Mouse (Mus musculus) hindbrain, postnatal 0 days (tissue): Measurements from ENCODE around the gene Il13. TPM values are rescaled to one million over a fixed set of nuclear protein-coding genes. Genes with fewer than 3 reads are reported as not detected.

Source experiments
- ATAC-seq: fragments of 200-750 bp; cut with Nextera tagmentation; 2 replicates; pipeline ENCODE4 v1.8.0; 2017; ENCODE audit warnings: mild to moderate bottlenecking, moderate TSS enrichment, moderate library complexity
- DNase-seq: peaks from one replicate; pipeline ENCODE4 v3.0.0-alpha.2; 2015; ENCODE audit warnings: low spot score
- H3K27ac ChIP-seq: fragments of 300-500 bp; sonication (generic); 2 replicates; pipeline ENCODE4 v1.5.1; 2014; ENCODE audit warnings: mild to moderate bottlenecking
- H3K27me3 ChIP-seq: fragments of 300-500 bp; sonication (generic); 2 replicates; pipeline ENCODE4 v1.6.1; 2014; ENCODE audit warnings: low read length, mixed read lengths; ENCODE audit not compliant: insufficient read depth
- H3K36me3 ChIP-seq: fragments of 300-500 bp; sonication (generic); 2 replicates; pipeline ENCODE4 v1.6.1; 2014; ENCODE audit warnings: low read length, mixed read lengths; ENCODE audit not compliant: insufficient read depth
- H3K4me1 ChIP-seq: fragments of 300-500 bp; sonication (generic); 2 replicates; pipeline ENCODE4 v1.6.1; 2014; ENCODE audit warnings: antibody characterized with exemption, low read length, mixed read lengths; ENCODE audit not compliant: insufficient read depth
- H3K4me2 ChIP-seq: fragments of 300-500 bp; sonication (generic); 2 replicates; pipeline ENCODE4 v1.6.1; 2014; ENCODE audit warnings: low read depth, mild to moderate bottlenecking, low read length, moderate library complexity, mixed read lengths
- H3K4me3 ChIP-seq: fragments of 300-500 bp; sonication (generic); 2 replicates; pipeline ENCODE4 v1.5.1; 2014; ENCODE audit warnings: low read length
- H3K9ac ChIP-seq: fragments of 300-500 bp; sonication (generic); replicated peaks from 2 replicates; pipeline ENCODE4 v1.6.1; 2014; ENCODE audit warnings: mild to moderate bottlenecking, low read length, moderate library complexity, mixed read lengths
- H3K9me3 ChIP-seq: fragments of 300-500 bp; sonication (generic); 2 replicates; pipeline ENCODE4 v1.6.1; 2016; ENCODE audit warnings: low read length, mixed read lengths
- CTCF ChIP-seq: IDR thresholded peaks from 2 replicates; pipeline ENCODE4 v1.5.1; 2016; ENCODE audit warnings: antibody characterized with exemption, control low read depth, low read depth
- WGBS: fragments of 180-500 bp; shearing (Covaris S2); extraction: QIAGEN DNeasy Blood & Tissue Kit; methylation state at CpG from one replicate; pipeline ENCODE4 v1.1.7; 2014; 5-methylcytosine and 5-hydroxymethylcytosine counted together
- polyA plus RNA-seq: library from polyadenylated mRNA; unstranded; fragments of >200 nt; fragmentation: Nextera tagmentation; extraction: Ambion mirVana; gene quantifications from 2 replicates; pipeline ENCODE4 v1.2.1, GENCODE M21; 2015
- total RNA-seq: library from RNA; depleted of rRNA; stranded (reverse); fragments of >200 nt; gene quantifications from 2 replicates; pipeline ENCODE4 v1.2.3, GENCODE M21; 2014; rRNA removed

Gene Il13
- not detected in 2 replicates for total RNA-seq
- not detected in 2 replicates for polyA plus RNA-seq

DNA sequence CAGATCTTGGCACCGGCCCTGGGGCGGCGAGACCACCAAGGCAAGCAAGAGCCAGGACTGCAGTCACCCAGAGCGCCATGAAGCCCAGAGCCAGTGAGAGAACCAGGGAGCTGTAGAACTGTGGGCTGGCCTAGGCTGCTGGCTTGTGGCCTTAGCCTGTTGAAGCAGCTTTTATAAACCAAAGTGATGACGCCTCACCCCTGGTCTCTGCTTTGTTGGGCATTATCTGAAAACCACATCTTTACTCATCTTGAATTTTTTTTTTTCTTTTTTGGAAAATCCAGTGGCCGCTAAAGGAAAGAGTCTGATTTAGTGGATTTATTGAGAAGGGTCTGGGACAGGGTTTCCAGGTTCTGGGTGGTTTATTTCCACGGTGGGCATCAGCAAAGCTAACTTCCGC is at the start of gene Il13:
TSS of gene Il13 (minus strand) at position 147 of the 400 bp plus-strand sequence.
- Histone ChIP-seq H3K27me3 (no peaks in the 10 kb centered on the region), H3K4me1 (peaks cover 6% of the 10 kb centered on the region; the same call in 1 of the 2 replicates), H3K9me3 (no peaks in the 10 kb centered on the region), H3K36me3 (no peaks in the 10 kb centered on the region), H3K9ac (no peak within 1 kb of the TSS), H3K27ac (no peak within 1 kb of the TSS), H3K4me2 (no peak within 1 kb of the TSS), H3K4me3 (no peak within 1 kb of the TSS)
- no peak for ATAC-seq
- 92% methylated on average over 8 of the region's 8 CpGs for WGBS
- no peak for TF ChIP-seq CTCF
- no peak for DNase-seq

DNA sequence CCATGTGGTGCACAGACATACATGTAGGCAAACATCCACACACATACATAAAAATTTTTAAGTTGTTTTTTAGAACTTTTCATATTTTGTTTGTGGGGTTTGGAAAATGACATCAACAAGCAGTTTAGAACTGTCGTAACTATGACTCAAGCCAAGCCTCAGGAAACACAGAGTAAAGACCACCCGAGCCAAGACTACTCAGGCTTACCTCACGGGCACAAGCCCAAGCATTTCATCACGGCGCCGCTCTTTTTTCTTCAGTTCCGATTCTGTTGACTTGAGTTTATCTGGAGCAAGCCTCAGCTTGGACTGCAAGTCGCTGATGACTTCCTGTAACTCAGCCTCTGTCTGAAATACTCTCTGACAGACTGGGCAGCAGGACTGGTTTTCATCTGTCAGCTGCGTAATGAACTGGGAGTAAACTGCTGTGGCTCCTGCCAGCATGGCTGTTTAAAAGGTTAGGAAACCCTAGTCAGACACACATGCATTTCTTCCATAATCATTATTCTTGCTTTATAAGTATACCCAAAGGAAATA is 48.6 kb upstream of the Il13 start:
- no peak for DNase-seq
- WGBS = 96% methylated on average over 9 of the region's 9 CpGs

DNA sequence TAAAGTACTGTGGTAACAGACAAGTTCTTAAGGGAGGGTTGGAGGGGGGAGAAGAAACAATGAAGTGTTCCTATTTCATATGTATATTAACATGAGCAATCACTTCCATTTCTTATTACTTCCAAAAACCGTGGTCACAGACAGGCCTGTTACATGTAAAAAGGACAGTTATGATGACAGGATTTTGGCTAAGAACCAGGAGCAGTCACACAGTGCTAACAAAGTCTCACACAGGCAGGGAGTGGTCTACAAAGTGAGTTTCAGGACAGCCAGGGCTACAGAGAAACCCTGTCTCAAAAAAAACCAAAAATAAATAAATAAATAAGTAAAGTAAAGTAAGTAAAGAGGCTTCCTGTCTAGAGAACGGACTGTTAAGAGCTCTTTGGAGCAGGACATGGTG is 47.7 kb upstream of the Il13 start:
- ATAC-seq (no peak), DNase-seq (no peak)
- no peaks in the 10 kb centered on the region for H3K27me3 ChIP-seq
- H3K4me3 ChIP-seq = no peak overlapping the region
- no peaks in the 10 kb centered on the region for H3K9me3 ChIP-seq
- no peak overlapping the region for H3K9ac ChIP-seq
- 83% methylated on average over 2 of the region's 2 CpGs for WGBS
- no peak for TF ChIP-seq CTCF
- peaks cover 13% of the 10 kb centered on the region; the same call in 1 of the 2 replicates for H3K36me3 ChIP-seq
- no peak overlapping the region for H3K27ac ChIP-seq
- H3K4me2 ChIP-seq = no peak overlapping the region
- no peaks in the 10 kb centered on the region for H3K4me1 ChIP-seq

More for the DNA sequence above, 48.6 kb upstream of the Il13 start:
- no peaks in the 10 kb centered on the region for H3K4me1 ChIP-seq
- peaks cover 13% of the 10 kb centered on the region; the same call in 1 of the 2 replicates for H3K36me3 ChIP-seq
- no peak overlapping the region for H3K4me2 ChIP-seq
- H3K9ac ChIP-seq = no peak overlapping the region
- H3K27me3 ChIP-seq = no peaks in the 10 kb centered on the region
- no peaks in the 10 kb centered on the region for H3K9me3 ChIP-seq
- no peak overlapping the region for H3K27ac ChIP-seq
- TF ChIP-seq CTCF = no peak
- no peak overlapping the region for H3K4me3 ChIP-seq
- no peak for ATAC-seq

DNA sequence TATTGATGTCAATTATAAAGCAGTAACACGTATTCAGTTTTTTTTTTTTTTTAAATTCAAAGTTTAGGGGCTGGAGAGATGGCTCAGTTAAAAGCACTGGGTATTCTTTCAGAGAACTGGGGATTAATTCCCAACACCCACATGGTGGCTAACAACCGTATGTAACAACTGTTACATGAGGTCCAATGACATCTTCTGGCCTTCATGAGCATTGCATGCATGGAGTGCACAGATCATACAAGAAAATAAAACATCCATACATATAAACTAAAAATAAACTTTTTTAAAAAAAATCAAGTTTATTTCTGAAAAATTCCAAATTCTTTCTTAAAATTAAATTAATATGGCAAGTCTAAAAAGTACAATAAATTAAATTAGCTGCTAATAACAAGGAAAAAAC is 47.2 kb upstream of the Il13 start:
- ATAC-seq = no peak
- Histone ChIP-seq H3K9ac (no peak overlapping the region), H3K4me2 (no peak overlapping the region), H3K4me1 (no peaks in the 10 kb centered on the region), H3K9me3 (no peaks in the 10 kb centered on the region), H3K36me3 (peaks cover 15% of the 10 kb centered on the region; the same call in 1 of the 2 replicates), H3K4me3 (no peak overlapping the region), H3K27ac (no peak overlapping the region), H3K27me3 (no peaks in the 10 kb centered on the region)
- TF ChIP-seq CTCF = no peak
- no peak for DNase-seq
- WGBS = 96% methylated on average over 2 of the region's 2 CpGs

DNA sequence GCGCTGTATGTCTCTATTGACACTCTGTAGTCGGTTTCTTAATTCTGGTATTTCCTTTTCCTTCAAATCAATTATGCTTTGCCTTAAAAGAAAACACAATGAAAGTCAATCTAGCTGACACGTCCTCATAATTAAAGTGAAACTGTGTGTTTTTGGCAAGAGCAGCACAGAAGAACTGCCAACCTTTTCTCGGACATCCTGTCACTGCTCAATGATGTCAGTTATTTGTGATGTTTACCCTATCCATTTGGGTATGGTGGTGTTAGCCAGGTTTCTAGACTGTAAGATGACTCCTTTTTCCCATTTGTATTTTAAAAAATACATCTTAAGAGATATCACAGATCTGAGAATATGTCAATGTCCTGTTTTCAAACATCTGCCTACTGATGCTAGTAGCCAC is 45.6 kb upstream of the Il13 start:
- H3K9ac ChIP-seq = no peak overlapping the region
- H3K36me3 ChIP-seq = peaks cover 16% of the 10 kb centered on the region; the same call in 1 of the 2 replicates
- H3K27ac ChIP-seq = no peak overlapping the region
- H3K4me1 ChIP-seq = no peaks in the 10 kb centered on the region
- DNase-seq (no peak), ATAC-seq (no peak)
- H3K27me3 ChIP-seq = no peaks in the 10 kb centered on the region
- H3K4me3 ChIP-seq = no peak overlapping the region
- H3K9me3 ChIP-seq = no peaks in the 10 kb centered on the region
- TF ChIP-seq CTCF = no peak
- WGBS = 88% methylated on average over 4 of the region's 4 CpGs
- H3K4me2 ChIP-seq = no peak overlapping the region

DNA sequence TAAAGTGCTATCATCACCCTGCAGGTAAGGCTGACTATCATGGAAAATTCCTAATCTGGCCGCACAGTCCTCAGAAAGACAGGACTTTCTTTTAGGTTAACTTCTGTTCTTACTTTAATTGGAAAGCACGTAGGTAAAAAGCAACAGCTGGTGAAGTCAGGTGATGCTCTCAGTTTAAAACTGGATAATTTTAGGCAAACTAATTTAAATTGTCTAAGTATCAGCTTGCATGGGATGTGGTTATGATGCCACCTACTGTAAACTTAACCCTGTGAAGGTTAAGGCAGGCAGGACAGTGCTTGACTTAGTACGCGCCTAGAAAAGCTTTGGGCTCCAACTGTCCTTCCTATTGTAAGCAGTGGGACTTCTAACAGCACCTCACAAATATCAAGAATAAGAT is 36.9 kb upstream of the Il13 start:
- no peak overlapping the region for H3K4me2 ChIP-seq

DNA sequence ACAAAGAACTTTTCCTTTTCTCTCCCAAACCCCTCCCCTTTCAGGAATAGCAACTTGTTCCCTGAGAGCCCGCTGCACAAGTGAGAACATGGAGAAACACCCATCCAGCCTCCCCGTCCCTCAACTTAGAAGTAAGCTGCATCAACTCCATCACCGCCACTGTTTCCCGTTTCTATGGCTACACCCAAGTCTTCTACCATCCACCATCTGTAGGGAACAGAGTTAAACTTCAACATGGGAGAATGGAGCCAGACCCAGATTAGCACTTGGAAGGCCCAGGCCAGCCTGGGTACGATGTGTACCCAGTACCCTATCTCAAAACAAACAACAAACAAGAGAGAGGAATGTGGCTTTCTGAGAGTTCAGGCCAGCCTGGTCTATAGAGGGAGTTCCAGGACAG is 29.6 kb upstream of the Il13 start:
- H3K36me3 ChIP-seq = peaks cover 7% of the 10 kb centered on the region
- H3K9me3 ChIP-seq = no peaks in the 10 kb centered on the region
- no peak overlapping the region for H3K9ac ChIP-seq
- ATAC-seq (no peak), DNase-seq (no peak)
- 80% methylated on average over 5 of the region's 5 CpGs for WGBS
- no peak overlapping the region for H3K4me2 ChIP-seq
- no peak overlapping the region for H3K4me3 ChIP-seq
- H3K27ac ChIP-seq = no peak overlapping the region
- no peaks in the 10 kb centered on the region for H3K27me3 ChIP-seq
- TF ChIP-seq CTCF = no peak
- no peaks in the 10 kb centered on the region for H3K4me1 ChIP-seq

More for the DNA sequence above, 36.9 kb upstream of the Il13 start:
- Histone ChIP-seq H3K9ac (no peak overlapping the region), H3K4me1 (no peaks in the 10 kb centered on the region), H3K9me3 (no peaks in the 10 kb centered on the region), H3K4me3 (no peak overlapping the region), H3K27me3 (no peaks in the 10 kb centered on the region), H3K27ac (no peak overlapping the region), H3K36me3 (peaks cover 21% of the 10 kb centered on the region)
- ATAC-seq = no peak
- 93% methylated on average over 4 of the region's 4 CpGs for WGBS
- no peak for TF ChIP-seq CTCF
- DNase-seq = no peak
